In the genomic region with DNA sequence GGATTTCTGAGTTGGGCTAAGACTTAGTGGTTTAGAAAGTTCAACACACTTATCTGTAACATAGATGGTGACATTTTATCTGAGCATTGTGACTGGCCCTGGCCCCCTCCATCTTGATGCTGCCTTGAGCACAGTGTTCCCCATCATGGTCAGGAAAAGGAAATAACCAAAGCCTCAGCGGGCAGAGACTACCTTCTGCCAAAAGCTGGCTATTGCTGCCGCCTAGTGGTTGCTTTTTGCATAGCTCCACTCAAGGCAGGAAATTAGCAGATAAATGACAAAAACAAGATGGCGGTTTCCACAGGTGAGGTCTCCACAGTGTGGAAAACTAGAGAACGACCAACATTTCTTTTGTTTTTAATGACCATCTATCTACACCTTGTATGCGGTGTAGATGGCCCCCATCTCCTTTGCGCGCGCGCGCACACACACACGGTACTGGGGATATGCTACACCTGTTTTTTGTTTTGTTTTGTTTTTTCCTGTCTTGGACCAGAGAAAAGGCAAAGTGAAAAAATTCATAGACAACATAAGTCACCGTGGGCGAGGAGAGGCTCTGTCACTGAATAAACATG, we compare ENCODE assay signal across 9 mouse cellular contexts. TPM values are rescaled to one million over a fixed set of nuclear protein-coding genes. Genes with fewer than 3 reads are reported as not detected.
DNase-seq lines count a peak whose midpoint lies in the region; ATAC-seq lines count a peak whose summit lies in the region.
"Had no signal": no experiment of that assay in that cellular context is flagged by ENCODE, and none has a peak within 500 bp of the region (broad histone marks: within the 10 kb centered on the region; RNA-seq: fewer than 3 reads in every experiment).

No protein-coding gene starts in this region.

- H3K4me1 ChIP-seq in forebrain, embryonic 11.5 days (replicated peaks; ENCODE audit: control insufficient read depth, insufficient read depth, low read length): no peaks in the 10 kb centered on the region
- H3K4me1 ChIP-seq in forebrain, embryonic 15.5 days: no peaks in the 10 kb centered on the region

- H3K9me3 ChIP-seq in forebrain, embryonic 11.5 days (ENCODE audit: control insufficient read depth, low read length): no peaks in the 10 kb centered on the region
- H3K9me3 ChIP-seq in forebrain, embryonic 15.5 days: no peaks in the 10 kb centered on the region

- DNase-seq in forebrain, embryonic 11.5 days (ENCODE audit: low spot score): peak; percentile 84
- DNase-seq in adrenal gland, postnatal 4 days (ENCODE audit: low spot score in 2 of 2): peak; percentile 62 to 75
- DNase-seq in heart, postnatal 4 days: peak; percentile 92
- DNase-seq in layer of hippocampus, postnatal 10 days (ENCODE audit: low spot score in 2 of 2): peak; percentile 89 to 92
- peak; percentile 68 to 89 for DNase-seq in lung, postnatal 4 days
- DNase-seq in spleen, adult 18-20 months: peak; percentile 77 to 92

- no peak for ATAC-seq in forebrain, embryonic 11.5 days (replicated peaks; ENCODE audit: low FRiP score)
- ATAC-seq in forebrain, embryonic 15.5 days (replicated peaks): no peak
- peak; percentile 67; the same call in 1 of the 2 replicates for ATAC-seq in erythroblast, adult 5-6 weeks (replicated peaks; ENCODE audit: low FRiP score, poor library complexity, severe bottlenecking)

- H3K27me3 ChIP-seq in forebrain, embryonic 11.5 days (ENCODE audit: control insufficient read depth, insufficient read depth, low read length): no peaks in the 10 kb centered on the region
- no peaks in the 10 kb centered on the region for H3K27me3 ChIP-seq in forebrain, embryonic 15.5 days

- H3K4me3 ChIP-seq in forebrain, embryonic 11.5 days (ENCODE audit: low read depth, low read length): no peak overlapping the region
- H3K4me3 ChIP-seq in forebrain, embryonic 15.5 days: no peak overlapping the region

- WGBS in forebrain, embryonic 11.5 days: 51% methylated on average over 13 of the region's 13 CpGs
- WGBS in forebrain, embryonic 15.5 days: 54% methylated on average over 13 of the region's 13 CpGs

- no peak overlapping the region for H3K9ac ChIP-seq in forebrain, embryonic 11.5 days (ENCODE audit: low read length)
- H3K9ac ChIP-seq in forebrain, embryonic 15.5 days (replicated peaks): no peak overlapping the region

- H3K36me3 ChIP-seq in forebrain, embryonic 11.5 days (ENCODE audit: control insufficient read depth, insufficient read depth, low read length): no peaks in the 10 kb centered on the region
- H3K36me3 ChIP-seq in forebrain, embryonic 15.5 days: no peaks in the 10 kb centered on the region

- no peak overlapping the region for H3K27ac ChIP-seq in forebrain, embryonic 11.5 days (ENCODE audit: low read depth, low read length)
- H3K27ac ChIP-seq in forebrain, embryonic 15.5 days (replicated peaks): no peak overlapping the region

- H3K4me2 ChIP-seq in forebrain, embryonic 11.5 days (ENCODE audit: low read depth, low read length, severe bottlenecking): no peak overlapping the region
- H3K4me2 ChIP-seq in forebrain, embryonic 15.5 days (replicated peaks): no peak overlapping the region

RNA-seq across cellular contexts. Expression of a gene that starts 7.4 kb away (rescaled TPM):
- not detected in 2 replicates for polyA plus RNA-seq in forebrain, embryonic 11.5 days (2014; fragmentation: Nextera tagmentation; extraction: Ambion mirVana)
- not detected in 2 replicates for polyA plus RNA-seq in forebrain, embryonic 15.5 days (2015; fragmentation: Nextera tagmentation; extraction: Ambion mirVana)
- not detected for total RNA-seq in adrenal gland, postnatal 4 days (2021)
- total RNA-seq in erythroblast, adult 5-6 weeks (2015; ENCODE audit: low replicate concordance): not detected in 2 replicates
- total RNA-seq in erythroblast, adult 5-6 weeks (2017; ENCODE audit: low replicate concordance): not detected in 2 replicates
- total RNA-seq in heart, postnatal 4 days (2021): not detected
- total RNA-seq in layer of hippocampus, postnatal 10 days (2021): not detected
- polyA plus RNA-seq: neural tube, embryonic 14.5 days had no signal

RNA-seq across cellular contexts. Expression of a gene that starts 26.0 kb away (rescaled TPM):
- not detected in 2 replicates for polyA plus RNA-seq in forebrain, embryonic 11.5 days (2014; fragmentation: Nextera tagmentation; extraction: Ambion mirVana)
- 0.08 TPM in 1 of 2 replicates, not detected in the other for polyA plus RNA-seq in forebrain, embryonic 15.5 days (2015; fragmentation: Nextera tagmentation; extraction: Ambion mirVana)
- total RNA-seq in adrenal gland, postnatal 4 days (2021): 10 to 100 TPM; 45.2 to 66.6 TPM
- total RNA-seq in erythroblast, adult 5-6 weeks (2015; ENCODE audit: low replicate concordance): not detected in 2 replicates
- total RNA-seq in erythroblast, adult 5-6 weeks (2017; ENCODE audit: low replicate concordance): 0.34 TPM in 1 of 2 replicates, not detected in the other
- 1 to 10 TPM; 2.9 to 3.7 TPM for total RNA-seq in heart, postnatal 4 days (2021)
- under 1 TPM; 0.37 to 0.71 TPM for total RNA-seq in layer of hippocampus, postnatal 10 days (2021)

RNA-seq across cellular contexts. Expression of a gene that starts 45.3 kb away (rescaled TPM):
- polyA plus RNA-seq in forebrain, embryonic 11.5 days (2014; fragmentation: Nextera tagmentation; extraction: Ambion mirVana): 1.6 and 2.8 TPM in 2 replicates
- polyA plus RNA-seq in forebrain, embryonic 15.5 days (2015; fragmentation: Nextera tagmentation; extraction: Ambion mirVana): 2.6 and 3.0 TPM in 2 replicates
- total RNA-seq in adrenal gland, postnatal 4 days (2021): 10 to 100 TPM; 35.5 to 35.6 TPM
- total RNA-seq in erythroblast, adult 5-6 weeks (2015; ENCODE audit: low replicate concordance): 2.5 and 4.6 TPM in 2 replicates
- total RNA-seq in erythroblast, adult 5-6 weeks (2017; ENCODE audit: low replicate concordance): 1.7 and 1.8 TPM in 2 replicates
- 10 to 100 TPM; 11.6 to 12.0 TPM for total RNA-seq in heart, postnatal 4 days (2021)
- 10 to 100 TPM; 49.9 to 55.4 TPM for total RNA-seq in layer of hippocampus, postnatal 10 days (2021)

Comparison
In these comparisons a context has a peak if more than half of its experiments do, and no peak if none do; other contexts are left out.
1. RNA of a gene that starts 26.0 kb away (total RNA-seq): 45.2 to 66.6 TPM in adrenal gland, postnatal 4 days; 2.9 to 3.7 TPM in heart, postnatal 4 days, 0.37 to 0.71 TPM in layer of hippocampus, postnatal 10 days and 0.34 TPM in erythroblast, adult 5-6 weeks; every median in the first group is over 4 times any median in the second.
2. Peak in every context shown above with its lines, with median percentiles within 50 percentile points of each other: DNase-seq.